Mouse (Mus musculus) common myeloid progenitor, adult 5-6 weeks (primary cell): ENCODE measurements around the gene Crybb3. TPM values are rescaled to one million over a fixed set of nuclear protein-coding genes. Genes with fewer than 3 reads are reported as not detected.
A peak's percentile ranks its signal among the peaks of the same experiment; 100 is the strongest.

ENCODE experiments used
- ATAC-seq: replicated peaks from 2 replicates; pipeline ENCODE4 v1.8.0; 2016; ENCODE audit warnings: low read depth, mild to moderate bottlenecking, moderate TSS enrichment, inconsistent platforms; ENCODE audit not compliant: poor library complexity, severe bottlenecking
- total RNA-seq: library from RNA; stranded (forward); fragments of 200-1000, 187-1606 nt; gene quantifications from 2 replicates; pipeline ENCODE4 v1.2.3, GENCODE M21; 2017

The Crybb3 gene
- total RNA-seq, 1 experiment from 2014 or later = not detected

DNA sequence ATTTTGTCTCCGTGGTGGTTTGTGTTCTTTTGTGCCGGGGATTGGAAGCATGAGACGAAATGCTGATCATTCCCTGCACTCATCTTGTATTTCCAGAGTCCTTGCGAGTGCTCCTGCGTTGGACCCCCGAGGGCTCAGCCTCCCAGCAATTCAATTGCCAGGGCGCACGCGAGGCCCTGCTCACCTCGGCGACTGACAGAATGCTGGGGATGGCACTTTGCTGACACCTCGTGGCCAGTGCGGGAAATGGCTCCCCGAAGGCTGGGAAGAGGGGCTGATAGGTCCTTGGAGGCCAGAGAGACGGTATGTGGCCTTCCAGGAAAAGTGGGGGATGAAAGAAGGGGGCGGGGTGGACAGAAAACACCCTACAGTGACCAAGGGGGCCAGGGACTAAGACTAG lies 27.1 kb downstream of the Crybb3 start:
- ATAC-seq = peak; percentile 97

DNA sequence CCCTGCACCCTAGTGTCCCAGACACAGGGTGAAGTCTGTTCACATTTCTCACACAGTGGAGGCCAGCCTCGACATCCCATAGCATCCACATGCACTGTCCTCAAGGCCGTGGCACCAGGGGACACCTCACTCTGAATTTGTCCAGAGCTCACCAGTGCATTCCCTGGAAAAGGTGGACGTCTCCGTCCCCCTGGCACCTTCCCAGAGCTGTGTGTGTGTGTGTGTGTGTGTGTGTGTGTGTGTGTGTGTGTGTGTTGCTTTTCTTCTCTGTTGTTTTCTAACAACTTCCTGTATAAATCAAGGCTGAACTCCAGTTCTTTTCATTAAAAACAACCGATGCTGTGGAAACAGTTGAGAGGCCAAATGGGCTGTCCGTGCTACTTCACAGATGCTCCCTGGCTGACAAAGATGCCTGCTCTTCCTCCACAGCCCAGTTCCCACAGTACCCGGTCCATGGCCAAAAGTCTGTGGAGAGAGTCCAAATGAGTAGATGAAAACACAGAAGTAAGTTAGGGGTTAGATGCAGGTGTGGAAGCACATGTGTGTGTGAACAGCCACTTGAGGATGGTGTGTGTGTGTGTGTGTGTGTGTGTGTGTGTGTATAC lies 30.7 kb downstream of the Crybb3 start:
- ATAC-seq = no peak

DNA sequence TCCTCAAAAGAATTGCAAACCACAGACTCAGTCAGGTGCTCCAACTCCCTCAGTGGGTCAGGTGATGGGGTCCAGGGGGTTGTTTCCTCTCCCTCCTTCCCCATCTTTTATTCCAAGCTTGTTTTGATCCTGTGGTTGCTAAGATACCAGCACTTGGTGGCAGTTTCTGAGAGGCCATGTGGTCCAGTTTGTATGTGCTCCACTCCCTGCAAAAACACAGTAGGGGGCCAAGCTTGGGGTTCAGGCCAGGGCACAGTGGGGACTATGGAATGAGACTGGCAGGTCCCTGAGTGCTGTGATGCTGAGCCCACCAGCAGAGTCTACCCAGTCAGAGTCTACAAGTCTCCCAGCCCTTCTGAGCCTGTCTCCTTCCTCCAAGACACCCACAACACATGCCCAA lies 31.5 kb downstream of the Crybb3 start:
- ATAC-seq = no peak

DNA sequence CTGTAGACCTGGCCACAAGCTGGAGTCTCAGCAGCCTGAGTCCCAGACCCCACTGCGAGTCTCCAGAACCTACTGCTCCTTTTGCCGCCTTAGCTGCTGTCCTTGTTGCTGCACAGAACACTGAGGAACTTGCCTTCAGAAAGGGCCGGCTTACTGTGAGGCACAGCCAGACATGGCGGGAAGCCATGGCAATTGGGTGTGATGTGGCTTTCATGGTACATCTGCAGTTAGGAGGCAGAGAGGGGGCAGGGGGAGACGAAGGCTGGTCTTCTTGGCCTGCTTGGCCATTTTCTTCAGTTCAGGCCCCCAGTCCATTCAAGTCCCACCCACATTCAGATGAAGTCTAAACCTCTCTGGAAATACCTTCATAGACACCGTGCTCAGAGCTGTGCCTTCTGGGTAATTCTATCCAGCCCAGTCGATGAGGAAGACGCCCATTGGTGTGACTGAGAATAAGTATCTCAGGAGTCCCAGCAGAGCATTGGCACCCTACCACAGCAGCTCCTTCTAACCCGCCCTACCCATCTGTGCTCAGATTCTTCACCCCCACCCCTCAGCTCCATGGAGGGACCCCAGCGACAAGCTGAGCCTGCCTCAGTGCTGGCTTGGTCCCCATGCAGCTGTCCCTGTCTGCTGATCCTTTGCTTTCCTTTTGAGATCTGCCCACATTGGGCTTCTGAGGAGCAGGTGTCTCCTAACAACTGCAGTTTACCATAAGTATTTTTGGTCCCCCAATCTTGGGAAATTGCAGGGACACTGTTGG lies 35.7 kb downstream of the Crybb3 start:
- ATAC-seq = no peak

DNA sequence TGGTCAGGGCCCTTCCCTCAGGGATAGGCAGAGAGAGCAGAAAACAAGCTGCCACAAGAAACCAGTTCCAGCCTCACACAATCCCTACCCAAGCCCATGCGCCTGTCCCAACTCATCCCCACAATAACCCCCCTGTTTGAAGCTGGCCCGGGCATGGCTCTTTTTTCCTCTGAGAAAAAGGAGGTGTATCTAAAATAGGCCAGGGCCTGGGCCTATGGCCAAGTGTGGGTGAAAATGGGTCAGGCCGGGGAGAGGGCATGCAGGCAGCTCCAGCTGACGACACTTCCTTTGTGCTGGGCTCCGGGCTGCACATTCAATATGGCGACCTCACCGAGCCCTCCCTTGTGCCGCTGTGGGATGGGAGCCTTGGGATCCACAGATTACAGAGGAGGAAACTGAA lies 37.9 kb downstream of the Crybb3 start:
- no peak for ATAC-seq

DNA sequence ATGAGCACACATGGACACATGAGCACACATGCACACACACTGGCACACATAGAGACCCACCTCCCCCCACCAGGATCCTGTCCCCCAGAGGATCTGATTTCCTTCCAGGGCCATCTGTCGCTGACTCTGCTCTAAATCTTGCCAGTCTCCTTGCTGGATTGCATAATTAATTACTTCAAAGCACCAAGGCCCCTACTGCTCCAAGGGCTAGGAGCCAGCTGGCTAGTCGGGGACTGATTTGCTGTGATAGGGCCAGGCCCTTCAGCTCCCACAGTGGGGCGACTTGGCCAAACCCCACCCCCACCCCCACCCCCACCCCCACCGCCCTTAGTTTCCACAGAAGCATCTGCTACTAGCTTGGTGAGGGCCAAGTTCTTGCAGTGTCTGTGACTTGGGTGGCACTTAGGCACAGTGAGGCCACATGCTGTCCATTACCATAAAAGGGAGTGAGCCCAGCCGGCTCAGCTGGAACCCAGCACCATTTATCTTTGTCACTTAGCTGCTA lies 39.8 kb downstream of the Crybb3 start:
- no peak for ATAC-seq

DNA sequence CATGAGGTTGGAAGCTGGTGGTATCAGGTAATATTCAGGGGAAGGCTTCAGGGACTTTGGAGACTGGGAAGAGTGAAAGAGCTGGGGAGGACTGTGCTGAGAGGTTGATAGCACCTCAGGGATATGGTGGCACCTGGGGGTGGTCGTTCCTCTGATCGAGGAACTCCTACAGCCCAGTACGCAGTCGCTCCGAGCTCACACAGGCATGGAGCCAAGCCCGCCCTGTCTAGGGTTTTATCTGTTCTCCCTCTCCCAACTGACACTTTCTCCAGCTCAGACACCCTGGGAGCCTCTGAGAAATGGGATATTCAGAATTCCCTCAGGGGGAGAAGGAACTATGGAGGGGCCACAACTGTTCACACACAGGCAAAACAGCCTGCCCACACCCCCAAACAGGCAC lies 40.6 kb downstream of the Crybb3 start:
- no peak for ATAC-seq

DNA sequence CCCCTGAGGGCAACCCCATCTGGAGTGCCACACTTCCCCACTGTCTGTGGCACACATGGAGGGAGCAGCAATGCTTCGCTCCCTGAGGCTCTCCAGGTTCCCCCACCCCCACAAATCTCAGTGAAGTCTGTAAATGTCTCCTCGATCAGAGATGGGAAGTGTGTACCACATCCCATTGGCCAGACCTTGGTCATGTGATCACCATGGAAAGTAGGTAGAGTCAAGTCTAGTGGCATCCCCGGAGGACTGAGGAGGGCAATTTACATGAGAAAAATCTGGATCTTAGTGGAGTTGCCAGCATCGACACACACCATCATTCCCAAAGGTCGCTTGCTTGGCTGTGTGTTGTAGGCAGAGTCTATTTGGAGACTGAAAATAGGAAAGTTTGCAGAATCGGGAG lies 42.8 kb downstream of the Crybb3 start:
- no peak for ATAC-seq

DNA sequence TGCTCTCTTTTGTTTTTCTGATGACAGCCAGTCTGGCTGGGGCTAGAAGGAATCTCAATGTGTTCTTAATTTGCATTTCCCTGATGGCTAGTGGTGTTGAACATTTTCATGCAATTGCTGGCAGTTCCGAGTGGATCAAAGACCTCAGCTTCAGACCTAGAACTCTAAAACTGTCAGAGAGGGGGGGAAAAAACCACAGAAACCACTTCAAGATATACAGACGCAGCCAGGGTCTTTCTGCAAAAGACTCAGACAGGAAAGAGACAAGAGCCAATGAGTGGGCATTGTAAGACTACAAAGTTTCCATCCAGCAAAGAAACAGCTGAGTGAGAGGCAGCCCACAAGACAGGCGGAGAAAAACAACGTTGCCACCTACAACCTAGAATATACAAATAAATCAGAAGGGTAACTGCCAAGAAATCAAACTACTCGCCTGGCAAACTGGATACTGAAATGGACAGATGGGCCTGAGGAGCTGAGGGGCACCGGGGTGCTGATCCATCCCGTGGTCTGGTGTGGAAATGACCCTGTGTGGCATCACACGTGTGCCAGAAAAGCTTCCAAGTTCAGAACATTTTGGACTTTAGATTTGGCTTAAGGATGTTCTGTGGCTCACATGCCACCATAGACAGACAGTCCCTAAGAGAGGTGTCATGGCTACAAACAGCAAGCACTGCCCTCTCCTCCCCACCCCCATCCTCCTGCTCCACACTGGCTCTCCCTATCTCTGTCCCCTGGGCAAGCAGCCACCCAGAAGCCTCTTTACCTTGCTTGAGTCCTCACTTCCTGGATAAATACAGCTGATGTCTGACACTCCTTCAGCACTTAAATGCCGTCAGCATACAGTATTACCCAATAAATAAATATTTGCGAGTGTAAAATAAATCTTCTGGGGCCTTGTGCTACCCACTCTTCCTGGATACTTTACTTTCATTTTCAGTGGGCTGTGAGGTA lies 46.0 kb downstream of the Crybb3 start:
- peak; percentile 90 for ATAC-seq

DNA sequence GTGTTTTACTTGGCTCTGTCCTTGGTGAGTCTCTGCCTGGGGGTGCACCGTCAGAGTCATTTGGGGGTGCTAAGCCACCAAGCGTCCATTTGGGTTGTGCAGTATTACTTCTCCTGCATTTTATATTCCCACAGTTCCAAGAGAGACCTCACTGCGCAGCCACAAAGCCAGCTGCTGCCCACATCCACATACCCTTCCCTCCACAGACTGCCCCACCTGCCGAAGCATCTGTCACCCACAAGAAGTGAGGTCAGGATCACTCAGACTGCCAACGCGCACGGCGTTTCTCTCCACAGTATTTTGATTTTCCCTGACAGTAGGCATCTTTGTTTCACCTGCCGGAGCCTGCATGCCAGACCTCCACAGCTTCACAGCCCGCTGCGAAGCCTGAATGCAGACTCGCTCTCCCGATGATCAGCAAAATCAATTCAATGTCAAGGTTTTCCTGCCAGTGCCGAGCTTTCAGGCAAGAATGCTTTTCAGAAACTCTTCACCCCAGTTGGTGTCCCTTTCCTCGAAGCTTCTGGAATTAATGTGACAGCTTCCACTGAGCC lies 50.1 kb downstream of the Crybb3 start:
- no peak for ATAC-seq

DNA sequence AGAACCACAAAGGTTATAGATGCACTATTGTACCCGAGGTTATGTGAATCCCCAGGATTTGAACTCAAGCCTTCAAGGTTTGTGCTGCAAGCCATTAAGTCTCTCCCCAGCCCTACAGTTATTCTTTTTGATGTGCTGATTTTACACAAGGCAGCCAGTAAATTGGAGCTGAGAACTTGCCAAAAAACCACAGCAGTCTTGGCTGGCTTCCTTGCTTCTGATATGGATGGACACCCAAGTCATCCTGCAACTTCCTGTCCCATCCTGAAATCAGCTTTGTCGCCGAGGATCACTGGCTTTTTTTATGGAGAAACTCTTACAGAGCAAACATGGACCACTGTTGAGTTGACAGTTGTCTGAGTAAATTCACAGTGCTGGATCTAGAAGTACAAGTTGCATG lies 51.3 kb downstream of the Crybb3 start:
- ATAC-seq = no peak

DNA sequence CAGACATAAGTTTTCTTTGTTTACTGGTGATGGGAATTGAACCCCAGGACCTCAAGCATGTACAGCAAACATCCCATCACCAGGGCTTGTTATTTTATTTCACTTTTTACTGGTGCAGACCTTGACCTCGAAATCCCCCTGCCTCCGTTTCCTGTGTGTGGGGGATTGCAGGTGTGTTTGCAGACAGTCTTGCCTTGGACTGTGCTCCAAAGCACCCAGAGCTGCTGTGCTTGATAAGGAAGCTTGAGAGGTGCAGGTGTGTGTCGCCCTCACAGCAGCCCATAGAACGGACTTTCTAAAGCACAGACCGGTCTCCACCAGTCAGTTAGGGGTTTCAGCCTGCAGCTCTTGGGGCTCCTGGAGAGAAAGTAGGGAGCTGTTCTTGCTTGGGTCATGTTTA lies 54.7 kb downstream of the Crybb3 start:
- no peak for ATAC-seq

Other genes starting within 250 kb of the Crybb3 start
- gene Myo18b, start 185.2 kb downstream of the Crybb3 start, total RNA-seq = 0.05 TPM in 1 of 2 replicates, not detected in the other
- 26.0 and 27.2 TPM in 2 replicates for gene Grk3, start 65.8 kb downstream of the Crybb3 start, total RNA-seq
- gene Crybb2, start 11.5 kb downstream of the Crybb3 start, total RNA-seq = not detected in 2 replicates
- gene 2900026A02Rik, start 139.7 kb upstream of the Crybb3 start, total RNA-seq = 6.4 and 7.8 TPM in 2 replicates
- not detected in 2 replicates for gene Tmem211, start 145.3 kb upstream of the Crybb3 start, total RNA-seq
- gene Sgsm1, start 229.2 kb upstream of the Crybb3 start, total RNA-seq = 1.8 and 3.7 TPM in 2 replicates